Mouse (Mus musculus) thymus, adult 2 months (tissue): ENCODE measurements around the gene Lsmem1.

Experiments
- CTCF ChIP-seq: fragments of 200-500 bp; IDR thresholded peaks from 2 replicates; pipeline ENCODE4 v1.5.1; 2012; ENCODE audit warnings: mild to moderate bottlenecking, control low read depth, low read length, moderate library complexity, borderline replicate concordance; ENCODE audit not compliant: control insufficient read depth, poor library complexity, insufficient read depth; ENCODE audit errors: extremely low read depth
- POLR2A ChIP-seq: fragments of 200-500 bp; IDR thresholded peaks from 2 replicates; pipeline ENCODE4 v1.6.1; 2012; ENCODE audit warnings: mild to moderate bottlenecking, low read length, control low read depth, moderate library complexity; ENCODE audit not compliant: control insufficient read depth, poor library complexity, insufficient read depth; ENCODE audit errors: extremely low read depth

GRCm38 (mm10) chr12:40197511-40197910 lies 1.8 kb downstream of the Lsmem1 start:
- TF ChIP-seq CTCF (no peak), POLR2A (no peak)
